Mouse (Mus musculus): ENCODE measurements around the gene Nkrf. TPM values are rescaled to one million over a fixed set of nuclear protein-coding genes. Genes with fewer than 3 reads are reported as not detected.

The Nkrf gene
- 9.3 and 12.5 TPM in 2 replicates for total RNA-seq (2012; rRNA removed)

DNA sequence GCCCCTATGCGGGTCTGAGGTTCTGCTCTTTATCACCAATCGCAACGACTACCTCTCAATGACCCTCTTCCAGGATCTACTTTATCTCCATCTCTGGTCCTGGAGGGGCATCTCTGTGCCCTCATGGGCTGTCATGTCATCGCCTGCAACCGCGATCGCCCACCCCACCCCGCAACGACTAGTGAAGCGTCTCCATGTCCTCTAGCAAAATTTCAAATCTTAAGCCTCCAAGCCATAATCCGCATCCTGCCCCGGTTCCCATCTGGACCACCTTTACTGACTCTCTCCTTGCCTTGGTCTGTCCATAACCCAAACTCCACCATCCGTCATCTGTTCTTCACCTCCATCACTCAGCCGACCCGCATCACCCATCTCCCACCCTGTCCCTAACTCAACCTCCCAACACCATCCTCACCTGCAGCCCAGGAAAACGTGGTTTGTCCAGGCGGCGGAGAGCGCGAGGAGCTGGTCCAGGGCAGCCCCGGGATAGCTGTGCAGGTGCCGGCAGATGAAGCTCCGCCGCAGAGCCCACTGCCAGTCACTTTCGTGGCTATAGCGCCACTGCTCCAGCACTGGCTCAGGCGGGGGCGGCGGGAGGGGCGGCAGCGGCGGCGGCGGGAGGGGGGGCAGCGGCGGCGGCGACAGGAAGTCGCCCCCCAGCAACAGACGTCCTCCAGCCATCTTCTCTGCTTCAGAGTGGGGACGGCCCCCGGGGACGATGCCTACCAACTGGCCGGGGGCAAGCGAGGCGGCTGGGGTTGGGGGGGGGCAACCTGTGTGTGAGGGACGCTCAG is at the start of gene Nkrf:
Gene Nkrf, minus strand, starts transcription at position 579 of the 794 bp plus-strand sequence.
- in situ Hi-C loops (cut with MboI; ENCODE audit: low sequenced_read_pairs in 2 of 2, unreplicated experiment in 2 of 2) = no loop called here
- DNase-seq (ENCODE audit: low read depth, low spot score) = no peak
- TF ChIP-seq ZC3H11A (IDR thresholded peaks at IDR 0.05; ENCODE audit: borderline replicate concordance, low read depth, low read length) = no peak
- TF ChIP-seq CHD2 (IDR thresholded peaks at IDR 0.05; ENCODE audit: low read depth, low read length) = no peak
- no peak for TF ChIP-seq MAFK (IDR thresholded peaks at IDR 0.05; ENCODE audit: insufficient read depth, low read depth, low read length)
- TF ChIP-seq ZNF384 (IDR thresholded peaks at IDR 0.05; ENCODE audit: low read depth, low read length) = no peak
- no peak for TF ChIP-seq HCFC1 (IDR thresholded peaks at IDR 0.05; ENCODE audit: borderline replicate concordance, insufficient read depth, low read length)

DNA sequence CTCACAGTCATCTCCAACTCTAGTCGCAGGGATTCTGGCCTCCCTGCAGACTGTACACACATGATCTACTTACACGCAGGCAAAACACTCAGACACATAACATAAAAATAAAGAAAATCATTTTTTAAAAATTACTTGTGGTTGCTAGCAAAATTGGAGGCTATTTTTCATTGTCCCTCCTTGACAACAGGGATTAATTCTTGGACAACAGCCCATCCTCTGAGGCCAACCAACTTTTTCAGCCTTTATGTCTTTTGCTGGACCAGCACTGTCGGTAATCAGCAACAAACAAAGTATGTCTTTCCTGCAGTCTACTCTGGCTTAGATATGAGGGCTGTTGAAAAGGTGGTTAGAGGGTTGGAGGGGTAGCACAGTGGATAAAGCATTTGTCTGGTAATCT is 38.4 kb upstream of the Nkrf start:
- H3K27ac ChIP-seq (ENCODE audit: insufficient read depth, low read depth, low read length, poor library complexity, severe bottlenecking) = no peak overlapping the region
- H3K9me3 ChIP-seq (ENCODE audit: control insufficient read depth, insufficient read depth, low read depth, low read length) = no peaks in the 10 kb centered on the region
- no peak for TF ChIP-seq HCFC1 (IDR thresholded peaks at IDR 0.05; ENCODE audit: borderline replicate concordance, insufficient read depth, low read length)
- TF ChIP-seq MAFK (IDR thresholded peaks at IDR 0.05; ENCODE audit: insufficient read depth, low read depth, low read length) = no peak
- TF ChIP-seq ZC3H11A (IDR thresholded peaks at IDR 0.05; ENCODE audit: borderline replicate concordance, low read depth, low read length) = no peak
- TF ChIP-seq CHD2 (IDR thresholded peaks at IDR 0.05; ENCODE audit: low read depth, low read length) = no peak
- TF ChIP-seq ZNF384 (IDR thresholded peaks at IDR 0.05; ENCODE audit: low read depth, low read length) = no peak
- no peaks in the 10 kb centered on the region for H3K4me1 ChIP-seq (ENCODE audit: control insufficient read depth in 2 of 2, insufficient read depth in 2 of 2, low read length in 2 of 2, poor library complexity in 1 of 2)
- DNase-seq (ENCODE audit: low read depth, low spot score) = no peak
- in situ Hi-C loops (cut with MboI; ENCODE audit: low sequenced_read_pairs in 2 of 2, unreplicated experiment in 2 of 2) = loop anchor here in 1 of 2 experiments (10.0 kb wide), 1 partner anchor 64 kb away; no protein-coding TSS in a partner anchor
- H3K36me3 ChIP-seq (ENCODE audit: control insufficient read depth, insufficient read depth, low read length, poor library complexity, severe bottlenecking) = no peaks in the 10 kb centered on the region
- H3K4me3 ChIP-seq (ENCODE audit: insufficient read depth in 1 of 2, low read depth in 1 of 2, low read length in 2 of 2, poor library complexity in 1 of 2, severe bottlenecking in 1 of 2) = no peak overlapping the region
- H3K9ac ChIP-seq (ENCODE audit: insufficient read depth, low read depth, low read length, poor library complexity, severe bottlenecking) = no peak overlapping the region

More for the DNA sequence above, at the start of gene Nkrf:
- Histone ChIP-seq H3K36me3 (ENCODE audit: control insufficient read depth, insufficient read depth, low read length, poor library complexity, severe bottlenecking) (no peaks in the 10 kb centered on the region), H3K9ac (ENCODE audit: insufficient read depth, low read depth, low read length, poor library complexity, severe bottlenecking) (peak within 1 kb of the TSS; percentile 96), H3K4me3 (ENCODE audit: insufficient read depth in 1 of 2, low read depth in 1 of 2, low read length in 2 of 2, poor library complexity in 1 of 2, severe bottlenecking in 1 of 2) (peak within 1 kb of the TSS; percentile 88 to 93), H3K27ac (ENCODE audit: insufficient read depth, low read depth, low read length, poor library complexity, severe bottlenecking) (peak within 1 kb of the TSS; percentile 80; the same call in 1 of the 2 replicates), H3K4me1 (ENCODE audit: control insufficient read depth in 2 of 2, insufficient read depth in 2 of 2, low read length in 2 of 2, poor library complexity in 1 of 2) (no peaks in the 10 kb centered on the region), H3K9me3 (ENCODE audit: control insufficient read depth, insufficient read depth, low read depth, low read length) (no peaks in the 10 kb centered on the region)

DNA sequence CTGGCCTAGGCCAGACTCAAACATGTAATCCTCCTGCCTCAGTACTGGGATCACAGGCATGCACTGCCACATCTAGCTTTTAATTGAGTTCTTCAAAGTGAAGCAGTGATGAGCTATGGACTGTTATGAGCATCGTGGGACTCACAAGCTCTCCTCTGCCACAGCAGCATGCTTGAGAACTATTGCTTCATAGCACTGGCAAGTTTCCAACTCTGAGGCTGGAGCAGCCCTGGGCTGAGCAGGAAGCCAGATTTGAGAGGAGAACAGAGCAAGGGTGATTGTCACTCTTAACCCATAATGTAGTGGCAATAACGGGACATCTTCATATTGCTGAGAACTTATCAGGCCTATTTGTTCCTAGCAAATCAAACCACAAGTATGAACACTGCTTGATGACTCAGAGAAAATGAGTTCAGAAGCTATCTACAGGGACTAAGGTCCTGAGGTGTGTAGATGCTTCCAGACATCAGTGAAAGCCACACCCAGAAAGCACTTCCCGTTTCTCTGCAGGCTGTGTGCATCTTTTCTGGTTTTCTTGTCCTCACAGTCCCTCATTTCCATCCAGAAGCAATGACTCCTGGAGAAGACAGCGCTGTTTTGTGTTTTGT is 37.2 kb upstream of the Nkrf start:
- in situ Hi-C loops (cut with MboI; ENCODE audit: low sequenced_read_pairs in 2 of 2, unreplicated experiment in 2 of 2) = loop anchor here in 1 of 2 experiments (10.0 kb wide), 1 partner anchor 65 kb away; no protein-coding TSS in a partner anchor
- TF ChIP-seq ZC3H11A (IDR thresholded peaks at IDR 0.05; ENCODE audit: borderline replicate concordance, low read depth, low read length) (no peak), MAFK (IDR thresholded peaks at IDR 0.05; ENCODE audit: insufficient read depth, low read depth, low read length) (no peak), HCFC1 (IDR thresholded peaks at IDR 0.05; ENCODE audit: borderline replicate concordance, insufficient read depth, low read length) (no peak), CHD2 (IDR thresholded peaks at IDR 0.05; ENCODE audit: low read depth, low read length) (no peak), ZNF384 (IDR thresholded peaks at IDR 0.05; ENCODE audit: low read depth, low read length) (no peak)
- Histone ChIP-seq H3K4me3 (ENCODE audit: insufficient read depth in 1 of 2, low read depth in 1 of 2, low read length in 2 of 2, poor library complexity in 1 of 2, severe bottlenecking in 1 of 2) (no peak overlapping the region), H3K27ac (ENCODE audit: insufficient read depth, low read depth, low read length, poor library complexity, severe bottlenecking) (no peak overlapping the region), H3K36me3 (ENCODE audit: control insufficient read depth, insufficient read depth, low read length, poor library complexity, severe bottlenecking) (no peaks in the 10 kb centered on the region), H3K9me3 (ENCODE audit: control insufficient read depth, insufficient read depth, low read depth, low read length) (no peaks in the 10 kb centered on the region), H3K9ac (ENCODE audit: insufficient read depth, low read depth, low read length, poor library complexity, severe bottlenecking) (no peak overlapping the region), H3K4me1 (ENCODE audit: control insufficient read depth in 2 of 2, insufficient read depth in 2 of 2, low read length in 2 of 2, poor library complexity in 1 of 2) (no peaks in the 10 kb centered on the region)
- DNase-seq (ENCODE audit: low read depth, low spot score) = no peak

DNA sequence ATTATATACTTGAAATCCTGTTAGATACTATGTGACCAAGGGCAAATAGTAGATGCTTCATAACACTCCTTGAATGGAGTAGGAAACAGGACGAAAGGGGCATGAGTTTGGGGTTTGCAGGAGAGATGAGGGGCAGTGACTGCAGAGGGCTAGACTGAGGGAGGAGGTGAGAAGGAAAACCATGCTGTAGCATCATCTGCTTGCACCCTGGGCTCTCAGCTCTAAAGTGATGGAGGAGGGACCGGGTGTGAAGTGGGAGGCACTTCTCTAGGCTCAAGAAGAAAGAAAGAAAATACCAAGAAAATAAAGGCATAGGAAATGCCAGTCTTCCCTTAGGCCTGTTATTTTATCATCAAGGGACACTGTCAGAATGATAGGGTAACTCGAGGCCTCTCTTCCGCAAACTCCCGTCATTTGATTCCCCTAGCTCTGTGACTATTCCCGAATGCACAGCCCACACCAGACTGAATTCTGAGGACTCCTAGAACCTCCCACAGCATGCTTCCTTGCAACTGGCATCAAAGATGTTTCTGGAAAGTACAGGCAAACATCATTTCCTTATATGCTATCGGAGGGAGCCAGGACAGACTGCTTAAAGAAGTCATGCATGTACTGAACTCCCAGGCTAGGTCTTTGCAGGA is 32.7 kb upstream of the Nkrf start:
- no peaks in the 10 kb centered on the region for H3K36me3 ChIP-seq (ENCODE audit: control insufficient read depth, insufficient read depth, low read length, poor library complexity, severe bottlenecking)
- TF ChIP-seq CHD2 (IDR thresholded peaks at IDR 0.05; ENCODE audit: low read depth, low read length) (no peak), ZNF384 (IDR thresholded peaks at IDR 0.05; ENCODE audit: low read depth, low read length) (no peak), ZC3H11A (IDR thresholded peaks at IDR 0.05; ENCODE audit: borderline replicate concordance, low read depth, low read length) (no peak), HCFC1 (IDR thresholded peaks at IDR 0.05; ENCODE audit: borderline replicate concordance, insufficient read depth, low read length) (no peak), MAFK (IDR thresholded peaks at IDR 0.05; ENCODE audit: insufficient read depth, low read depth, low read length) (no peak)
- no peaks in the 10 kb centered on the region for H3K9me3 ChIP-seq (ENCODE audit: control insufficient read depth, insufficient read depth, low read depth, low read length)
- in situ Hi-C loops (cut with MboI; ENCODE audit: low sequenced_read_pairs in 2 of 2, unreplicated experiment in 2 of 2) = no loop called here
- H3K4me3 ChIP-seq (ENCODE audit: insufficient read depth in 1 of 2, low read depth in 1 of 2, low read length in 2 of 2, poor library complexity in 1 of 2, severe bottlenecking in 1 of 2) = no peak overlapping the region
- H3K4me1 ChIP-seq (ENCODE audit: control insufficient read depth in 2 of 2, insufficient read depth in 2 of 2, low read length in 2 of 2, poor library complexity in 1 of 2) = no peaks in the 10 kb centered on the region
- no peak for DNase-seq (ENCODE audit: low read depth, low spot score)
- no peak overlapping the region for H3K27ac ChIP-seq (ENCODE audit: insufficient read depth, low read depth, low read length, poor library complexity, severe bottlenecking)
- no peak overlapping the region for H3K9ac ChIP-seq (ENCODE audit: insufficient read depth, low read depth, low read length, poor library complexity, severe bottlenecking)

Data from ES-E14 (cell line).